Mouse (Mus musculus) MEL (cell line): ENCODE results near the gene Edem1. TPM values are rescaled to one million over a fixed set of nuclear protein-coding genes. Genes with fewer than 3 reads are reported as not detected.

Experiments used
- DNase-seq: peaks from one replicate; pipeline ENCODE4 v3.0.0; 2011; ENCODE audit warnings: low read depth, low spot score
- H3K27ac ChIP-seq: 2 replicates; pipeline ENCODE4 v1.5.1; 2012; ENCODE audit warnings: low read depth, mild to moderate bottlenecking, control low read depth, low read length, moderate library complexity; ENCODE audit not compliant: control insufficient read depth
- H3K27me3 ChIP-seq, 2 experiments: fragments of 150-350 bp in 1 of 2; sonication (generic) in 1 of 2; 2 replicates each; pipeline ENCODE4 v1.6.1; 2012; ENCODE audit warnings: low read length in 2 of 2, mild to moderate bottlenecking in 2 of 2, improper control_type of control experiment in 1 of 2, moderate library complexity in 1 of 2; ENCODE audit not compliant: insufficient read depth in 2 of 2, control insufficient read depth in 1 of 2
- H3K36me3 ChIP-seq, 2 experiments: 2 replicates each; pipeline ENCODE4 v1.6.1; 2012 to 2014; ENCODE audit warnings: low read length in 2 of 2, improper control_type of control experiment in 1 of 2, inconsistent platforms in 1 of 2, mild to moderate bottlenecking in 1 of 2; ENCODE audit not compliant: insufficient read depth in 2 of 2, control insufficient read depth in 1 of 2
- H3K4me1 ChIP-seq, 2 experiments: fragments of 150-350 bp in 1 of 2; sonication (generic) in 1 of 2; 2 replicates each; pipeline ENCODE4 v1.6.1; 2012; ENCODE audit warnings: low read length in 2 of 2, improper control_type of control experiment in 1 of 2, mild to moderate bottlenecking in 1 of 2; ENCODE audit not compliant: insufficient read depth in 2 of 2, control insufficient read depth in 1 of 2
- H3K4me3 ChIP-seq, 2 experiments: fragments of 150-350 bp in 1 of 2; sonication (generic) in 1 of 2; 2 replicates each; pipeline ENCODE4 v1.5.1; 2012; ENCODE audit warnings: low read depth in 2 of 2, low read length in 2 of 2, mild to moderate bottlenecking in 2 of 2, moderate library complexity in 2 of 2, control low read depth in 1 of 2, improper control_type of control experiment in 1 of 2; ENCODE audit not compliant: control insufficient read depth in 1 of 2, insufficient read depth in 1 of 2
- H3K79me2 ChIP-seq: 2 replicates; pipeline ENCODE4 v1.6.1; 2012; ENCODE audit warnings: mild to moderate bottlenecking, low read length, moderate library complexity; ENCODE audit not compliant: control insufficient read depth, poor library complexity, insufficient read depth
- H3K9ac ChIP-seq: 2 replicates; pipeline ENCODE4 v1.6.1; 2012; ENCODE audit warnings: low read depth, mild to moderate bottlenecking, control low read depth, low read length, moderate library complexity; ENCODE audit not compliant: control insufficient read depth, poor library complexity, severe bottlenecking
- H3K9me3 ChIP-seq: fragments of 150-350 bp; sonication (generic); replicated peaks from 2 replicates; pipeline ENCODE4 v1.6.1; 2012; ENCODE audit warnings: mild to moderate bottlenecking, low read length, improper control_type of control experiment, moderate library complexity; ENCODE audit not compliant: insufficient read depth
- CTCF ChIP-seq, 3 experiments: IDR thresholded peaks in 2 of 3; conservative IDR thresholded peaks in 1 of 3; 2 replicates each; pipeline ENCODE4 v1.5.1; 2011 to 2012; ENCODE audit warnings: low read length in 3 of 3, low read depth in 2 of 3, mild to moderate bottlenecking in 2 of 3, improper control_type of control experiment in 1 of 3, inconsistent platforms in 1 of 3, mixed read lengths in 1 of 3, moderate library complexity in 1 of 3; ENCODE audit not compliant: control insufficient read depth in 1 of 3, insufficient read depth in 1 of 3, poor library complexity in 1 of 3, severe bottlenecking in 1 of 3
- EP300 ChIP-seq, 2 experiments: IDR thresholded peaks; 2 replicates each; pipeline ENCODE4 v1.6.1; 2011; ENCODE audit warnings: improper control_type of control experiment in 2 of 2, low read length in 2 of 2, low read depth in 1 of 2, mild to moderate bottlenecking in 1 of 2
- JUND ChIP-seq: IDR thresholded peaks from 2 replicates; pipeline ENCODE4 v1.6.1; 2011; ENCODE audit warnings: low read depth, mild to moderate bottlenecking, improper control_type of control experiment, low read length
- KAT2A ChIP-seq: conservative IDR thresholded peaks from 2 replicates; pipeline ENCODE4 v1.6.1; 2012; ENCODE audit warnings: low read depth, low read length, improper control_type of control experiment, inconsistent platforms
- MAZ ChIP-seq: IDR thresholded peaks from 2 replicates; pipeline ENCODE4 v1.6.1; 2012; ENCODE audit warnings: low read depth, mild to moderate bottlenecking, inconsistent platforms, low read length, improper control_type of control experiment
- MXI1 ChIP-seq: IDR thresholded peaks from 2 replicates; pipeline ENCODE4 v1.6.1; 2011; ENCODE audit warnings: mild to moderate bottlenecking, low read depth, low read length, improper control_type of control experiment
- POLR2A ChIP-seq, 2 experiments: IDR thresholded peaks; 2 replicates each; pipeline ENCODE4 v1.6.1; 2011 to 2012; ENCODE audit warnings: low read length in 2 of 2, mild to moderate bottlenecking in 2 of 2, control low read depth in 1 of 2, improper control_type of control experiment in 1 of 2, low read depth in 1 of 2, moderate library complexity in 1 of 2; ENCODE audit not compliant: control insufficient read depth in 1 of 2, insufficient read depth in 1 of 2, poor library complexity in 1 of 2
- SIN3A ChIP-seq: IDR thresholded peaks from 2 replicates; pipeline ENCODE4 v1.6.1; 2012; ENCODE audit warnings: low read length, improper control_type of control experiment, inconsistent platforms
- TCF12 ChIP-seq: IDR thresholded peaks from 2 replicates; pipeline ENCODE4 v1.6.1; 2014; ENCODE audit warnings: low read depth, mild to moderate bottlenecking, inconsistent platforms, low read length, improper control_type of control experiment, moderate library complexity
- polyA plus RNA-seq, 2 experiments: library from polyadenylated mRNA; stranded (reverse) in 1 of 2; unstranded in 1 of 2; fragments of >175 nt in 1 of 2; fragments of >200 nt in 1 of 2; gene quantifications; 2 replicates each; pipeline versions ENCODE4 v1.2.1 to v1.2.4; 2012; ENCODE audit warnings: low replicate concordance in 2 of 2, low read depth in 1 of 2; ENCODE audit not compliant: insufficient read length in 2 of 2, insufficient read depth in 1 of 2, missing spikeins in 1 of 2
- total RNA-seq: library from RNA; depleted of rRNA; stranded (reverse); fragments of 300-350 nt; gene quantifications from 2 replicates; pipeline ENCODE4 v1.2.3, GENCODE M21; 2012

Gene Edem1
- total and polyA plus RNA-seq, 3 experiments = 10.8 to 17.9 TPM; not detected in 1

DNA sequence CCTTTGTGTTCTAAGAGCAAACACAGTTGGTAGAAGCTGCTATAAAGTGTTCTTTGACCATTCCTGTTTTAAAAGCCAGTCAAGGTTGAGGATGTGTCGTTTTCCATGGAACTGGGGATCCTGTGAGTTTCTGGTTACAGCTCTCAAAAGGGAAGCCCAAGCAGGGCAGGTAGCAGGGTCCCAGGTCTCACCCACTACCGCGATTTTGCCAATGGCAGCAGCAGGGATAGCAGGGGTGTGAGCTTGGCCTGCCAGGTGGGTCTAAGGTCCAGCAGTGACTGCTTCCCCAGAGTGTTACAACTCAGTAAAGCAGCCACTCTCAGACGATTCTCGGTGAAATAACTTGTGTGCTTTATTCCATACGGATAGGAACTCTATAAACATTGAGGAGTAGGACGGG, 22.6 kb upstream of the Edem1 start:
- Histone ChIP-seq H3K4me3 (no peak overlapping the region), H3K27me3 (no peaks in the 10 kb centered on the region), H3K79me2 (peaks cover 45% of the 10 kb centered on the region), H3K4me1 (no peaks in the 10 kb centered on the region), H3K9ac (no peak overlapping the region), H3K27ac (no peak overlapping the region), H3K36me3 (peaks cover 0 to 3% of the 10 kb centered on the region in 2 experiments; a peak in 2 of 4 replicates), H3K9me3 (no peaks in the 10 kb centered on the region; the same call in 1 of the 2 replicates)
- no peak for TF ChIP-seq MXI1
- no peak for DNase-seq

GRCm38 (mm10) chr6:108807446-108807845, 21.0 kb upstream of the Edem1 start:
- Histone ChIP-seq H3K9ac (no peak overlapping the region), H3K79me2 (peaks cover 44% of the 10 kb centered on the region)
- TF ChIP-seq EP300 (IDR thresholded peaks at IDR 0.05; ENCODE audit: low read depth in 1 of 2, low read length in 2 of 2) (no peak), MAZ (no peak)
- TF ChIP-seq, all 39 proteins: peak for 0
- Histone ChIP-seq H3K9me3 (no peaks in the 10 kb centered on the region), H3K27ac (no peak overlapping the region), H3K4me1 (no peaks in the 10 kb centered on the region), H3K36me3 (no peaks in the 10 kb centered on the region; a peak in 1 of 4 replicates), H3K27me3 (no peaks in the 10 kb centered on the region), H3K4me3 (no peak overlapping the region)
- no peak for DNase-seq

GRCm38 (mm10) chr6:108808786-108809185, 19.7 kb upstream of the Edem1 start:
- Histone ChIP-seq H3K79me2 (peaks cover 44% of the 10 kb centered on the region), H3K4me3 (no peak overlapping the region), H3K9me3 (no peaks in the 10 kb centered on the region), H3K9ac (no peak overlapping the region), H3K4me1 (no peaks in the 10 kb centered on the region), H3K27ac (no peak overlapping the region), H3K27me3 (no peaks in the 10 kb centered on the region), H3K36me3 (no peaks in the 10 kb centered on the region; a peak in 1 of 4 replicates)
- DNase-seq = no peak
- TF ChIP-seq CTCF (IDR thresholded peaks at IDR 0.05 in 2 of 3, conservative IDR thresholded peaks at IDR 0.05 in 1 of 3; ENCODE audit: control insufficient read depth in 1 of 3, insufficient read depth in 1 of 3, low read depth in 2 of 3, low read length in 3 of 3, poor library complexity in 1 of 3, severe bottlenecking in 1 of 3) (peak in 1 of 3 experiments; percentile 25; a peak in 1 of 6 replicates), JUND (no peak)

DNA sequence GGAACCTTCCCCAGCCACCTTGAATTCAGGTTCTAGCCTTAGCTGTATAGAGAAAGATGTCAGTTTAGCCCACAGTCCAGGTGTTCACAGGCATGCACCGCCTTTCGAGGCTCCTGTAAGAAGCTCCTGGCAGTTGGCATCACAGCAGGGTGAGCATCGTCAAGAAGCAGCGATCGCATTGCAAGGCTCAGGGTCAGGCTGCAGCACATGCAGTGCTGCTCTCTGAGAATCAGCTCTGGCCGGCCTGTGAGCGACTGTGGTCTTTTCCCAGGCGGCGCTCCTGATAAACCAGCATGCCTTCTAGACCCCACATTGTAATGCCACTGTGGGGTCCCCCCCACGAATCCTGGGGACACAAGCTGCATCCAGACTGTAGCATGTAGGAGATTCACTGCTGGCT, 18.2 kb upstream of the Edem1 start:
- no peak overlapping the region for H3K9ac ChIP-seq
- no peaks in the 10 kb centered on the region for H3K27me3 ChIP-seq
- no peak for DNase-seq
- H3K4me1 ChIP-seq = no peaks in the 10 kb centered on the region
- peaks cover 0 to 1% of the 10 kb centered on the region in 2 experiments; a peak in 2 of 4 replicates for H3K36me3 ChIP-seq
- H3K79me2 ChIP-seq = peaks cover 37% of the 10 kb centered on the region
- H3K4me3 ChIP-seq = no peak overlapping the region
- no peaks in the 10 kb centered on the region for H3K9me3 ChIP-seq
- H3K27ac ChIP-seq = no peak overlapping the region
- no peak for TF ChIP-seq TCF12
- no peak for TF ChIP-seq SIN3A
- TF ChIP-seq KAT2A = no peak
- TF ChIP-seq POLR2A (IDR thresholded peaks at IDR 0.05; ENCODE audit: control insufficient read depth in 1 of 2, insufficient read depth in 1 of 2, low read depth in 1 of 2, low read length in 2 of 2, poor library complexity in 1 of 2) = no peak
